Mouse (Mus musculus) 3T3-L1 (cell line): ENCODE results near the gene Gm27029.
"Not testable (repeated sequence)": the region's sequence is repeated elsewhere in the genome, so short reads cannot be mapped to it uniquely, and the experiment has no call there.

ENCODE experiments used
- DNase-seq: peaks from one replicate; pipeline ENCODE4 v3.0.0-alpha.2; 2015; ENCODE audit warnings: low read depth, low spot score

Gene Gm27029

DNA sequence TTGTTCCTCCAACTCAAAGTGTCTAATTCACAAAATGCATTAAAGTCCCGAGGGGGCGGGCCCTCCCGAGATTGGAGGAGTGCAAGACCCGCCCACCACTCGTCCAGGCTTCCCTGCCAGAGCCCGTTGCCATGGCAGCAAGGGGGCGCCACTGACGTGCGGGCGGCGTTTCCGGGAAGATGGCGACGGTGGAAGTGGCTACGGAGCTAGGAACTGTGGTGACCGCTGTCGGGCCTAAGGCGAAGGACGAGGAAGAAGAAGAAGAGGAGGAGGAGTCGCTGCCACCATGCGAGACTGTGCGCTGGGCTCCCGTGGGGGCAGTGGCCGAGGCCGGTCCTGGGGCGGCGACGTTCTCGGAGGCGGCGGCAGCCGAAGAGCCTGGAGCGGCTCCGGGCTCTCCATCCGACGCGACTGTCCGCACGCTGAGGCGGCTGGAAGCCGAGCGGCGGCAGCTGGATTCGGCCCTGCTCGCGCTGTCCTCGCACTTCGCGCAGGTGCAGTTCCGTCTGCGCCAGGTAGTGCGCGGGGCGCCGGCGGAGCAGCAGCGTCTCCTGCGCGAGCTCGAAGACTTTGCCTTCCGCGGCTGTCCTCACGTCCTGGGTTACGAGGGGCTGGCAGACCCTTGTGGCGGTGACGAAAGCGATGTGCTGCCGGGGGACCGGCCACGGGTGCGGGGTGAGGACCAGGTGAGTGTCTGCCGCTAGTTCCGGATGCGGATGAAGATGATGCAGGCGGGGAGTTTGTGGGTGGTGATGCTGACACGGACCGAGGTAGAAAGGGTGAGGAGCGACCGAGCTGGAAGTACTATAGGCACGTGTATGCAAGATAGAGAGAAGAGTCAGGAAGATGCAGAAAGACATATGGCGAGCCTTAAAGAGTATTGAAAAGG lies 573 bp upstream of the Gm27029 start, which contains the start of the genes Rundc1 and Ptges3l:
Gene Rundc1, plus strand, starts transcription at position 161 of the 889 bp plus-strand sequence.
Gene Ptges3l, minus strand, starts transcription at position 409 of the 889 bp plus-strand sequence.
- peak; percentile 98 for DNase-seq

DNA sequence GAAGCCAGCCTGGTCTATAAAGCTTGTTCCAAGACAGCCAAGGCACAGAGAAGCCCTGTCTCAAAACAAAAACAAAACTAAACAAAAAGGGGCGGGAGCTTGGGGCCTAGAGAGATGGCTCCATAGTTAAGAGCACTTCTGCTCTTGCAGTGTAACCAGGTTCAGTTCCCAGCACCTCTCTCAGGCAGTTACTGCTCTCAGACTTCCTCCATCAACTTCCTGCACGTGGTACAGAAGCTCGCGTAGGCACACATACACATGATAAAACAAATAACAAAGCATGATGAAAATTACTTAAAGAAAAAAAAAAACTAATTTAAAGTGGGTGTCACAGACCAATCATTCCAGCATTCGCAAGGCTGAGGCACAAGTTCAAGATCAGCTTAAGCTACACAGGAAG lies 4.4 kb downstream of the Gm27029 start:
- no peak for DNase-seq

DNA sequence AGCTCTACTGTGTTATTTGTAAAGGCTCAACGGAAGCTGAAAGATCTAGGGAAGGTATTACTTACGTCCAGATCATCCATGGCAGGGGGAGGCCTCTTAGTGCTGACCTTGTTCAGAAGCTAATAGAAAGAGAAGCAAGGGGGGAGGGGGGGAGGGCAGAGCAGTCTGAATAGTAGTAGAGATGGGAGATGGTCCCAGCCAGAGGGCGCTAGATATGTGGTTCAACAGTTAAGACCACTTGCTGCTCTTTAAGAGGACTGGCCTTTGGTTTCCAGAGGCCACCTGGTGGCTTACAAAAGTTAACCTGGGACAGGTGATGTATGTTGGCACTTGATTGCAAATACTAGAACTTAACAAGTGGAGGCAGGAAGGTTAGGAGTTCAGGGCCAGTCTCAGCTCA lies 5.0 kb downstream of the Gm27029 start:
- no peak for DNase-seq

- DNase-seq, result no peak
These were observed 5.6 kb downstream of the Gm27029 start for GRCm38 (mm10) chr11:101418991-101419390.

DNA sequence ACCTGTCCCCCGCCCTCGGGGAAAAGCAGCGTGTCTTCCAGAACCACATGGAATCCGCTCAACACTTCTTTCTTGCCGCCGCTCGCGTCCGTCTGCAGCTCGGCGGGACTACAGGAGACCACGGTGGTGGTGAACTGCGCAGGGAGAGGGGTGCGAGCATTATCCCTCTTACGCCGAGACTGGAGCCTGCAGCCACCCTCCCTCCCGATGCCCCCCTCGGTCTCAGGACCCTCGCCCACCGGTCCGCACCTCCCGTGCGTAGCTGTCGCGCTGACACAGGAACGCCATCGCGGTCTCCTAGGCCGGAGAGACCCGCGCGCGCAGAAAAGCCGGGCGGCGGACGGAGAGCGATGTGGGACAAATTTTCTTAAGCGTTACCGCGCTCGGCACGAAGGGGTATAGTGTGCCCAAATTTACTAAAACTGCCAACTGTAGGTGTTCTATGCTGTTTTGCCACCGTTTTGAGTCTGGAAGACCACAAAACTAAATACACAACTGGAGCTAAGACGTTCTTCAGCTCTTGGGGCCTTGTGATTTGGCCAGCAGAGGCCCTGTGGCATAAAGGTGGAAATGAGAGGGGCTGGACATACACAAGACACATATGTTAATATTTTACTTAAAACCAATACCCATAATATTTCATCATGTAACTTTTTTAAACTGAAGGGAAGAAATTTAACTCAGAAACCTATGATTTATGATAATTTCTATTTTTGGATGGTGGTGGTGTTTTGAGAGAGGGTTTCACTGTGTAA lies 7.3 kb downstream of the Gm27029 start, which contains the start of gene Aarsd1:
Gene Aarsd1, minus strand, starts transcription at position 515 of the 755 bp plus-strand sequence.
- peak; percentile 77 for DNase-seq

DNA sequence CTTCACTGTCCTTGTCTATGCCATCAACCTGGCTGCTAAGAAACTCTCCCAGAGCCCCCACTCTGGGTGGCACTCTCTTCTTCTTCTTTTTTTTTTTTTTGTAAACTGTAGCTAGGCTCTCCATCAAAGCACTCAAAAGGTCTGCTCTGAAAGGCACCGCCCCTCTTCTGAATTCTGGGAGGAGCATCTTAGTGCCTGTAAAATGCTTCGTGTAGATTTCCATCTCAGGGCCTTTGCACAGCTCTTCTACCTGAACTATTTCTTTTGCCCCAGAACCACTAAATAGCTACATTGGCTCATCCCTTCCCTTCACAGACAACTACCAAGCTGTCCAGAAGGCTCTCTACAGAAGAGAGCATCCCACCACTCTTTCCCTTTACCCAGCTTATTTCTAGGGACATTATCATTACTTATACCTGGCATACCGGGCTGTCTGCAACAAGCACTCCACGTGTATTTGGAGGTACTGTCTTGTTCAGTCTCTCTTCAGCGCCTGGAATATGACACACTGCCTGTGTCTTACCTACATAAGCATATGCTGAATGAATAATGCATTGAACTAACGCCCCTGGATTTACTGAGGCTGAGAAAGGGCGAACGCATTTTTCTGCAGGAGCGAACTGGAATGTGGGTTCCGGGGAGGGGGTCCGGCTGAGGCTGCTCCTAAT lies 8.0 kb downstream of the Gm27029 start:
- DNase-seq, result peak; percentile 84

- DNase-seq, result peak; percentile 90
These were observed 9.3 kb downstream of the Gm27029 start for GRCm38 (mm10) chr11:101415306-101415705.

DNA sequence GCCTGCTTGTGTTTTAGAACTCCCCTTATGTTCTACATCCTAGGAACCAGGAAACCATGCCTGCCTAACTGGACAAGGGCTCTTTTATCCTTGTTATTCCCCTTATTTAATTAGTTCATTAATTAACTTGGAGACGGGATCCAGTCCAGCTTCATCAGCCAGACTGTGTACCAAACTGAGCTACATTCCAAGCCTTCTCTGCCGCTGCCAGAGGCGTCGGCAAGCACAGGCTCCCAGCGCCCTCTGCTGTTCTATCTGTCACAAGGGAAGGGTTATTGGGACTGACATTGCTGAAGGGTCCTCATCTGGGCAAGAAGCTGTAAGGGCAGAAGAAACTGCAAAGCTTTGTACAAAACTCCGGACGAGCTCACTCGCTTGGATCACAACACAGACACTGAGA lies 29.5 kb downstream of the Gm27029 start:
- peak; percentile 90 for DNase-seq

DNA sequence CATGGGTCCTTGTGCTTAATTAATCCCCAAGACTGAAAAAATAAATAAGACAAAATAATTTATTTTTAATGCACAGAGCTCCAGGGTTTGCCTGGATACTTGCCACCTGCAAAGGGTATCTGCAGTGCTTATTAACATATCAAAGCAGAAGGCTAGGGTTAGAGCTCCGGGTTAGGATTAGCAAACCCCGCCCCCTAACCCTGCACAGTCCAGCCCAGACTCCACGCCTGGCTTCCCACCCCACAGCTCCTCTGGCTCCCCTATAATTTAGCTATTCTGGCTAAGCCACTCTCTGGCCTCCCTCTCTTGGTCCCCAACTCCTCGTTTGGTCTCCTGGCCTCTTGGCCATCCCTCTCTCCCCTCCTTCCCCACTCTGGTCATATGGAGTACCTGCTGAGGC lies 42.8 kb downstream of the Gm27029 start:
- DNase-seq, result no peak

DNA sequence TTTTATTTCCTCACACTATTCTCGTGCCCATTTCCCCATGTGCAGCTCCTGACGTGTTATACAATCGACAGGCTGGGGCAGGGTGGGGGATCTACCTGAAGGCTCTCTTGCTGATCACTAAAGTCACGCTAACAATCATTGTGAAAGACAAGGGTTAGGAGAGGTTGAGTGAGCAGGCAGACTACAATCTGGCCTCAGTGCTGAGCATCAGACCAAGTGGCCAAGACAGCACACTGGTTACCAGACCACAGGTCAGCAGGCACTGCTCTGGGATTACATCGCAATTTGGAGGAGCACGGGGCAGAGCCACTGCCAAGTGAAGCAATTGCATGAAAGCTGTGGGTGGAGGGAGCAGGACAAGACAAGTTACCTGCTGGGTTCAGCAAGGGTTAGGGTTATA lies 45.7 kb downstream of the Gm27029 start:
- DNase-seq, result no peak

- DNase-seq, result not testable (repeated sequence)
These were observed 46.4 kb downstream of the Gm27029 start for GRCm38 (mm10) chr11:101378196-101378595.

- DNase-seq, result no peak
These were observed 50.1 kb downstream of the Gm27029 start for GRCm38 (mm10) chr11:101374421-101374938.

DNA sequence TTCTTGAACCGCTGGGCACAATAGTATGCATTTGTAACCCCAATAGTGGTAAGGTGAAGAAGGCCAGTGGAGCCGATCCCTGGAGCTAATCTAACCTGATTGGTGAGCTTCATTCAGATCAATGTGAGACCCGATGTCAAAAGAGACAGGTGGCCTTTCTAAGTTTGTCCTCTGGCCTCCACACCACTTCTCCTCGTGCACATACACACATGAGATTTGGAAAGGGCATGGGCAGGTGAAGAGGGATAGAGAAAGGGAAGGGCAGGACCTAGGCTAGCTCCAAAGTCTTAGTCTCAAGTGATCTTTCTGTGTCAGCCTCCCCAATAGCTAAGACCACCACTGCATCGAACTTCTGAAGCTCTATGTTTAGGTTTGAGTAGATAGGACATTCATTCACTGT lies 54.5 kb downstream of the Gm27029 start:
- DNase-seq, result no peak

DNA sequence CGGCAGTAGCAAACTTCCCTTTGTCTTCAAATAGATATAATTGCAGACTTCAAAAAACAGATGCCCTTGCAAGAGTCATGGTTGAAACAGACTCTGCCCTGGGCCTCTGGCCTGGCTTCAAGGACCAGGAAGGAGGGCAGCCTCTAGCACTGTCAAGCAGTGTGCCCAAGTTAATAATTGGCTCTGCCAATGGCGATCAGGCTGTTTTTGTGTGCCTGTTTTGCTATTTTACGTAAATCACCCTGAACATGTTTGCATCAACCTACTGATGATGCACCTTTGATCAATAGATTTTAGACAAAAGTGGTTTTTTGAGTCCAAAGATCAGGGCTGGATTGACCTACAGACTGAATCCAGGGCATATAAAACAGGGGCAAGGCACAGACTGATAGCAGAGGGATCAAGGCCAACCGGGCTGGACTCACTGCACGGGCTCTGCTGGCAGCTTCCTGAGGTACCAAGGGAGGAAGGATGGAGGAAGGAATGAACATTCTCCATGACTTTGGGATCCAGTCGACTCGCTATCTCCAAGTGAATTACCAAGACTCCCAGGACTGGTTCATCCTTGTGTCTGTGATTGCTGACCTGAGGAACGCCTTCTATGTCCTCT lies 57.2 kb downstream of the Gm27029 start, which contains the start of gene G6pc:
Gene G6pc, plus strand, starts transcription at position 236 of the 610 bp plus-strand sequence.
- no peak for DNase-seq

DNA sequence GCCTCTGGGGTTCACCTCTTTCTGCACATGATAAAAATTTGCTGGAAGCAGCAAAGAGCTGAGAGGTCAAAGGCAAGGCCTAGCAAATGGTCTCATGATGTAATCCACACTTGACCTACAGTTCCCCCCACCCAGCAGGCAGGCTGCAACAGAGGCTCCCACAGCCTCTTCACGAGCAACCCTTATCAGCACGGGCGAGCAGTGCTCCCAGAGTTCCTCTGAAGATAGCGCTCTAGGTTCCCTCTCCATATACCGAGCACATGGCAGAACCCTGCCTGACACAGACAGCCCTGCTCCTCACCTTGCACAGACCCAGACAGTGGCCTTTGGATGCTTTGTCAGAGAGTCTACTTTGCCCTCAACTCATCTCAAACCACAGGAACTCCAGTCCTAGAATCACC lies 60.1 kb downstream of the Gm27029 start:
- no peak for DNase-seq

- no peak for DNase-seq
These were observed 63.9 kb downstream of the Gm27029 start for GRCm38 (mm10) chr11:101360651-101361113.

GRCm38 (mm10) chr11:101359776-101360175 lies 64.8 kb downstream of the Gm27029 start:
- DNase-seq, result no peak

GRCm38 (mm10) chr11:101357505-101358182 lies 67.0 kb downstream of the Gm27029 start:
- DNase-seq, result peak; percentile 66
